Mouse (Mus musculus): ENCODE results near the gene Calb2. TPM values are rescaled to one million over a fixed set of nuclear protein-coding genes. Genes with fewer than 3 reads are reported as not detected.

Gene Calb2
- 0.48 and 1.5 TPM in 2 replicates for polyA plus RNA-seq (2016; fragmentation: Nextera tagmentation; extraction: Ambion mirVana)

GRCm38 (mm10) chr8:110168046-110168445, at the start of gene Calb2:
TSS of gene Calb2 (minus strand) at chr8:110168210.
- H3K27ac ChIP-seq: no peak within 1 kb of the TSS
- peaks cover 63% of the 10 kb centered on the region for H3K27me3 ChIP-seq (ENCODE audit: insufficient read depth, poor library complexity, severe bottlenecking)
- no peaks in the 10 kb centered on the region for H3K36me3 ChIP-seq
- no peaks in the 10 kb centered on the region for H3K9me3 ChIP-seq
- no peak for DNase-seq (ENCODE audit: low spot score)
- peak within 1 kb of the TSS; percentile 40; the same call in 1 of the 2 replicates for H3K4me3 ChIP-seq
- H3K4me1 ChIP-seq: peaks cover 8% of the 10 kb centered on the region; the same call in 1 of the 2 replicates
- WGBS: under 1% methylated on average over 33 of the region's 33 CpGs

GRCm38 (mm10) chr8:110217681-110218131, 49.7 kb upstream of the Calb2 start:
- Histone ChIP-seq H3K27ac (peak overlapping the region; percentile 83), H3K4me1 (peaks cover 11% of the 10 kb centered on the region), H3K9me3 (no peaks in the 10 kb centered on the region), H3K27me3 (ENCODE audit: insufficient read depth, poor library complexity, severe bottlenecking) (no peaks in the 10 kb centered on the region), H3K4me3 (peak overlapping the region; percentile 76), H3K36me3 (peaks cover 19% of the 10 kb centered on the region)
- WGBS: 0% methylated on average over 43 of the region's 43 CpGs
- DNase-seq (ENCODE audit: low spot score): peak; percentile 100

- DNase-seq (ENCODE audit: low spot score): no peak
- peak overlapping the region; percentile 76 for H3K4me3 ChIP-seq
- peak overlapping the region; percentile 83; the same call in 1 of the 2 replicates for H3K27ac ChIP-seq
- H3K4me1 ChIP-seq: peaks cover 11% of the 10 kb centered on the region
- H3K9me3 ChIP-seq: no peaks in the 10 kb centered on the region
- 37% methylated on average over 5 of the region's 5 CpGs for WGBS
- peaks cover 14% of the 10 kb centered on the region for H3K36me3 ChIP-seq
- no peaks in the 10 kb centered on the region for H3K27me3 ChIP-seq (ENCODE audit: insufficient read depth, poor library complexity, severe bottlenecking)
Measured at GRCm38 (mm10) chr8:110217198-110217597, 49.2 kb upstream of the Calb2 start.

GRCm38 (mm10) chr8:110216253-110216652, 48.2 kb upstream of the Calb2 start:
- H3K4me1 ChIP-seq: peaks cover 11% of the 10 kb centered on the region
- 68% methylated on average over 5 of the region's 5 CpGs for WGBS
- no peaks in the 10 kb centered on the region for H3K9me3 ChIP-seq
- H3K27ac ChIP-seq: no peak overlapping the region
- H3K36me3 ChIP-seq: peaks cover 5% of the 10 kb centered on the region
- H3K4me3 ChIP-seq: no peak overlapping the region
- DNase-seq (ENCODE audit: low spot score): no peak
- H3K27me3 ChIP-seq (ENCODE audit: insufficient read depth, poor library complexity, severe bottlenecking): no peaks in the 10 kb centered on the region

GRCm38 (mm10) chr8:110215365-110215764, 47.4 kb upstream of the Calb2 start, which contains the start of gene Cmtr2:
TSS of gene Cmtr2 (plus strand) at chr8:110215665.
- H3K4me1 ChIP-seq: peaks cover 11% of the 10 kb centered on the region
- H3K4me3 ChIP-seq: no peak within 1 kb of the TSS
- no peaks in the 10 kb centered on the region for H3K36me3 ChIP-seq
- 71% methylated on average over 7 of the region's 7 CpGs for WGBS
- no peaks in the 10 kb centered on the region for H3K9me3 ChIP-seq
- no peak for DNase-seq (ENCODE audit: low spot score)
- H3K27me3 ChIP-seq (ENCODE audit: insufficient read depth, poor library complexity, severe bottlenecking): no peaks in the 10 kb centered on the region
- H3K27ac ChIP-seq: no peak within 1 kb of the TSS

GRCm38 (mm10) chr8:110201806-110202205, 33.8 kb upstream of the Calb2 start:
- 36% methylated on average over 11 of the region's 11 CpGs for WGBS
- Histone ChIP-seq H3K36me3 (no peaks in the 10 kb centered on the region), H3K27me3 (ENCODE audit: insufficient read depth, poor library complexity, severe bottlenecking) (no peaks in the 10 kb centered on the region), H3K4me1 (no peaks in the 10 kb centered on the region), H3K9me3 (no peaks in the 10 kb centered on the region), H3K4me3 (no peak overlapping the region), H3K27ac (no peak overlapping the region)
- no peak for DNase-seq (ENCODE audit: low spot score)

GRCm38 (mm10) chr8:110196678-110197077, 28.7 kb upstream of the Calb2 start:
- H3K4me1 ChIP-seq: no peaks in the 10 kb centered on the region
- H3K9me3 ChIP-seq: no peaks in the 10 kb centered on the region
- no peak overlapping the region for H3K4me3 ChIP-seq
- peak; percentile 80 for DNase-seq (ENCODE audit: low spot score)
- under 1% methylated on average over 5 of the region's 5 CpGs for WGBS
- no peak overlapping the region for H3K27ac ChIP-seq
- no peaks in the 10 kb centered on the region for H3K27me3 ChIP-seq (ENCODE audit: insufficient read depth, poor library complexity, severe bottlenecking)
- no peaks in the 10 kb centered on the region for H3K36me3 ChIP-seq

- H3K4me3 ChIP-seq: no peak overlapping the region
- H3K27ac ChIP-seq: no peak overlapping the region
- WGBS: 21% methylated on average over 8 of the region's 8 CpGs
- no peaks in the 10 kb centered on the region for H3K9me3 ChIP-seq
- H3K4me1 ChIP-seq: no peaks in the 10 kb centered on the region
- H3K27me3 ChIP-seq (ENCODE audit: insufficient read depth, poor library complexity, severe bottlenecking): peaks cover 11% of the 10 kb centered on the region; the same call in 1 of the 2 replicates
- no peaks in the 10 kb centered on the region for H3K36me3 ChIP-seq
- DNase-seq (ENCODE audit: low spot score): no peak
Measured at GRCm38 (mm10) chr8:110188961-110189750, 21.1 kb upstream of the Calb2 start.

- H3K4me1 ChIP-seq: 0 out of 2 replicates have a peak, but pooled peaks cover 5% of the 10 kb centered on the region
- no peaks in the 10 kb centered on the region for H3K9me3 ChIP-seq
- no peaks in the 10 kb centered on the region for H3K36me3 ChIP-seq
- no peak overlapping the region for H3K27ac ChIP-seq
- peaks cover 11% of the 10 kb centered on the region; the same call in 1 of the 2 replicates for H3K27me3 ChIP-seq (ENCODE audit: insufficient read depth, poor library complexity, severe bottlenecking)
- H3K4me3 ChIP-seq: no peak overlapping the region
- 76% methylated on average over 4 of the region's 4 CpGs for WGBS
- DNase-seq (ENCODE audit: low spot score): no peak
Measured at GRCm38 (mm10) chr8:110185538-110185937, 17.5 kb upstream of the Calb2 start.

GRCm38 (mm10) chr8:110183748-110184147, 15.7 kb upstream of the Calb2 start:
- no peak overlapping the region for H3K4me3 ChIP-seq
- no peak for DNase-seq (ENCODE audit: low spot score)
- 25% methylated on average over 11 of the region's 11 CpGs for WGBS
- no peak overlapping the region for H3K27ac ChIP-seq
- no peaks in the 10 kb centered on the region for H3K36me3 ChIP-seq
- 0 out of 2 replicates have a peak, but pooled peaks cover 5% of the 10 kb centered on the region for H3K4me1 ChIP-seq
- peaks cover 10% of the 10 kb centered on the region for H3K27me3 ChIP-seq (ENCODE audit: insufficient read depth, poor library complexity, severe bottlenecking)
- H3K9me3 ChIP-seq: no peaks in the 10 kb centered on the region

- peaks cover 14% of the 10 kb centered on the region for H3K27me3 ChIP-seq (ENCODE audit: insufficient read depth, poor library complexity, severe bottlenecking)
- peaks cover 8% of the 10 kb centered on the region for H3K4me1 ChIP-seq
- no peak for DNase-seq (ENCODE audit: low spot score)
- WGBS: 85% methylated on average over 11 of the region's 11 CpGs
- no peaks in the 10 kb centered on the region for H3K9me3 ChIP-seq
- H3K27ac ChIP-seq: no peak overlapping the region
- no peaks in the 10 kb centered on the region for H3K36me3 ChIP-seq
- H3K4me3 ChIP-seq: no peak overlapping the region
Measured at GRCm38 (mm10) chr8:110182735-110183367, 14.8 kb upstream of the Calb2 start.

GRCm38 (mm10) chr8:110177359-110178155, 9.5 kb upstream of the Calb2 start:
- DNase-seq (ENCODE audit: low spot score): no peak
- H3K27me3 ChIP-seq (ENCODE audit: insufficient read depth, poor library complexity, severe bottlenecking): peaks cover 28% of the 10 kb centered on the region
- no peaks in the 10 kb centered on the region for H3K36me3 ChIP-seq
- peak overlapping the region; percentile 25; the same call in 1 of the 2 replicates for H3K4me3 ChIP-seq
- H3K27ac ChIP-seq: no peak overlapping the region; the same call in 1 of the 2 replicates
- H3K4me1 ChIP-seq: peaks cover 12% of the 10 kb centered on the region
- no peaks in the 10 kb centered on the region for H3K9me3 ChIP-seq
- WGBS: 21% methylated on average over 22 of the region's 22 CpGs
